Mouse (Mus musculus) left cerebral cortex, adult 9 months (tissue): Measurements from ENCODE around the gene Acsm5.
"Not testable (repeated sequence)": the region's sequence is repeated elsewhere in the genome, so short reads cannot be mapped to it uniquely, and the experiment has no call there.

Experiments
- DNase-seq, 2 experiments: peaks; one replicate each; pipeline ENCODE4 v3.0.0; 2022; ENCODE audit warnings: low spot score in 2 of 2

The Acsm5 gene

DNA sequence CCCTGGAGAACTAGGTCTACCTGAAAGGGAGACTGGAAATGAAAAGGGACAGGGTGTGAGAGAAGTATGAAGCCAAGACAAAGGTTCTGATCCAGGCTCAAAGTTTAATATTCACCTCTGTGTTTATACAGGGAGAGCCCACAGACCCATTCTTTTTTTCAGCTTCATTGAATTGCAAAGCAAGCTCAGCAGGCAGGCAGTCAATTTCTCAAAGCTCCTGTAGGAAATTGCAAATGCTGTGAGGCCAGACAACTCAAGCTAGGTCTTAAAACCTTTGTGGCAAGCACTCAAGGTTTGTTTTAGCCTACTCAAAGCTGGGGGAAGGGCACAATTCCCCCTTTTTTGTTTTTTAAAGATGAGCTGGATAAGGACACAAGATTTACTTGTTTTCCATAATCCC is 26.3 kb downstream of the Acsm5 start:
- DNase-seq, result no peak

DNA sequence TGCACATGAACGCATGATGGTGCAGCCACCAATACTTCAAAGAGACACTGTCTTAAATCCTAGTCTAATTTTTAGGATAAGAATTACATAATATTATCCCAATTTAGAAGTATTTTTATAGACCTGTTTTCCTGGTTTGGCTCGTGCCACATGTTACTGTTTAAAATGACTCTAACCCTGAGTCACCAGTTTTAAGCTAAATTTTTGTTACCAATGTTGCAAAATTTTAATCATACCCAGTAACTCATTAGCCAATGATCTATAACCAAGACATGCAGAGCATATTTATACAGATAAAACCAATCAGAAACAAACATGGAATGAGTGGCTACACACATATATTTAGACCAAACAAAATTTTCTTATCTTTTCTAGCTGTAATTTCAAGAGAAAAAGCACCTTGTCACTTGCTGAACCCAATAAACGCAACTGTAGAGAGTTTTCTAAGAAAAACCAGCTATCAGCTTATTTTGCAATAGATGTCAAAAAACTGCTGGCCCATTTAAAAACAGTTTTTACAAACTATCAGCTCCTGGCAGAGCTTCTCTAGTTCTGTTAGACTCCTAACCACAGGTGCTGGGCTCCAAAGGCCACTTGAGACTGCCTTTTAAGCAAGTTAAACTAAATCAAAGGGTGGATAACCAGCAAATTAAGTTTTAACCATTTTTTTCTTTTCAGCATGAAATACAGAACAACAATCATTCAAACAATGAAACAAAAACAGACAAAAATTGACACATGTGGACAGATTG is 31.4 kb downstream of the Acsm5 start:
- DNase-seq, result no peak

DNA sequence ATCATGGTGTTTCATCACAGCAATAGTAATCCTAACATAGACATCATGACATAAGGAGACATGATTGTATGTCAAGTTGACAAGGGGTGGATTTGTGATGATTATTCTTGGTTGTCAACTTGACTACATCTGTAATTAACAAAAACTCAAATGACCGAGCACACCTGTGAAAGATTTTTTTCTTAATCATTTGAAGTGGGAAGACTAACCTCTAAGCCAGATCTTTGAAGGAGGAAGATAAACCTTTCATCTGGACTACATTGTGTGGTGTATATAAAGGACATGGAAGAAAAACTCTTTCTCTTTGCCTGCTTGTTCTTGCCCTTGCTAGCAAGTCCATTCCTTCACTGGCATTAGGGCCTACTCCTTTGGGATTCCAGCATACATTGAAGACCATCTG is 34.8 kb downstream of the Acsm5 start, which contains the start of gene Acsm2:
TSS of gene Acsm2 (plus strand) at position 301 of the 400 bp plus-strand sequence.
- no peak for DNase-seq

DNA sequence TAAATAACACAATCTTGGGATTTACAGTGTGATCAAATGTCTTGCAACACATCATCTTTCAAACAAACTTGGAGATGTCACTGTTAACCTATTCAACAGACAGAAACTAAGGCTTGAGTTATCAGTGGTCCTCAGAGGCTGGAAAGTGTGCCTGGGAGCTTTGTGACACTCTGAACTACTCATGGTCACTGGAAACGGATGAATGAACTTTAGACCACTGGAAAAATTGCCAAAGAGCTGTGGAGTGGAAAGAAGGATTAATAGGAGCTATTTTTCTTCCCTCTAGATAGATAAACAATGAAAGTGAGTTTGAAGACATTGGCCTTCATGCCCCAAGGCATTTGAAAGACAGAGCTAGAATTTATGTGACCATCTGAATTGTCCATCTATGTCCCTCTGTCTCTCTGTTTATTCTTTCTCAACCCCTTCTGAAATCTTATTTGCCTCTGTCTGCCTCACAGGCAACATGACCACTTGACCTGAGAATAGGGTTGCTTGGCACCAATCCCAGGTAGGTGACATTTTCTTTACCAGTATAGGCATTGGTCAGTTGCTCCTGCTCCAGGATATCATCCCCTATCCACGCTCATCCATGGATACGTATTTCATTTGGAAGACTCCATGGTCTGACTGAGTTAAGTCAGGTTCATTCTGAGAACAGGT is 40.7 kb downstream of the Acsm5 start:
- no peak for DNase-seq

DNA sequence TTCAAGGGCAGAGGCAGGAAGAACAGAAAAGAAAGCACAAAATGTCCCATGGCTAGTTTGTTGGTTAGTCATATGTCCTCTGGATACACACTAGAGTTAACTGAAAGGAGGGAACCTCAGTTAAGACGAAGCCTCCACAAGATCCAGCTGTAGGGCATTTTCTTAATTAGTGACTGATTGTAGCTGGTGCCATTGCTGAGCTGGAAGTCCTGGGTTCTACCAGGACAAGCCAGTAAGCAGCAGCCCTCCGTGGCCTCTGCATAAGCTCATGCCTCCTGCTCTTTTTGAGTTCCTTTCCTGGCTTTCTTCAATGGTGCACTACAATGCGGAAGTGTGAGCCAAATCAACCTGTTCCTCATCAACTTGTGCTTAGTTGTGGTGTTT is 41.2 kb downstream of the Acsm5 start:
- DNase-seq, result no peak

DNA sequence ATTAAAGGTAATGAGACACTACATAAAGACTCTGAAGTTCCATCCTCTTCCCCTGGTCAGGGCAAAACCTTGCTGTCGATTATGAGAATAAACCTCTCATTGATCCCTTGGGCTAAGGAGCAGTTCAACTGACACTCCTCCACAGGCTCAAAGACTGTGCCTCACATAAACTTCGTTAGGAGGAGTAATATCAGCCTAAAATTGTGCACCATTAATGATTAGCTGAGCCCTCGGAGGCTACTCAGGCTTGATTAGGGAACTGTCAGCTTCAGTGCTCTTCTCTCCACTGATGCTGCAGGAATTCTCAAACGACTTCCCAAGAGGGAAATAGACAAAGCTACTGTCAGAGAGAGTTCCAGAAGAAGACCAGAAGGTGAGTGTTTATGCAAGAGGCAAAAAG is 42.2 kb downstream of the Acsm5 start:
- no peak for DNase-seq

DNA sequence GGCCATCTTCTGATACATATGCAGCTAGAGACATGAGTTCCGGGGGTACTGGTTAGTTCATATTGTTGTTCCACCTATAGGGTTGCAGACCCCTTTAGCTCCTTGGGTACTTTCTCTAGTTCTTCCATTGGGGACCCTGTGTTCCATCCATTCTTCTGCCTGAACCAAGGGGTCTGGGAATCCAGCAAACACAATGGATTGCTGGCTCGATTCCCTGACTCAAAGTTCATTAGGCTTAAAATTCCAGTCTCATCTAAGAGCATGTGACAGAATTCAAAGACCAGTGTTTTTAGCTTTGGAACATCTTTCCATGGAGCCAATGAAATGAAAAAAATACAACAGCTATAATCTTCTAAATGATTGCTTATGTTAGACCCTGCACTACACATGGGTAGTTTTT is 43.2 kb downstream of the Acsm5 start:
- DNase-seq, result not testable (repeated sequence)

DNA sequence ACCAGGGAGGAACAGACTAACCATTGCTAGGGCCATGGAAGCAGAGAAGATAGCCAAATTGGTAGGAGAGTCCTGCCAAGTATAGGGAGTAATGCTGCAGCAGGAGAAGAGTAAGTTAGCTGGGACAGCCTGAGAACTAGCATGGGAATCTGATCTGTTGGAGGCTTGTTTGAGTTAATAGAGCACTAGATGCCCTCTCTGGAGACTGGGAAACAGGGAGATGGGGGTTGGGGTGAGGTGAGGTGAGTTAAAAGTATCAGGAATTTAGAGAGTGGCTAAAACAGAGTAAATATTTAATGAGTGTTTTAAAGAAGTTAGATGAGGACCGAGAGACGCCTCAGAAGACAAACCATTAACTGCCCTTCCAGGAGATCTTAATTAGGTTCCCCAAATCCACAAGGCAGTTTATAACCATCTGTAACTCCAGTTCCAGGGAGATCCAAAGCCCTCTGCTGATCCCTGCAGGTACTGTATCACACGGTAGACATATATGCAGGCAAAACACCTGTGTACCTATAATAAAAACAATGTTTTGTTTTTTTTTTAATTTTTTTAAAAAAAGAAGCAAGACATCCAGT is 75.4 kb downstream of the Acsm5 start:
- DNase-seq, result no peak
